Mouse (Mus musculus): ENCODE results near the gene H2-T24.
"Not testable (repeated sequence)": the region's sequence is repeated elsewhere in the genome, so short reads cannot be mapped to it uniquely, and the experiment has no call there.

The H2-T24 gene

GRCm38 (mm10) chr17:36025197-36025596 is 4.8 kb upstream of the H2-T24 start:
- DNase-seq (ENCODE audit: low read depth in 1 of 2, low spot score in 2 of 2), result no peak

GRCm38 (mm10) chr17:36023710-36024654 is 3.6 kb upstream of the H2-T24 start:
- DNase-seq (ENCODE audit: low read depth in 1 of 2, low spot score in 2 of 2), result peak in 1 of 2 experiments; percentile 10

DNA sequence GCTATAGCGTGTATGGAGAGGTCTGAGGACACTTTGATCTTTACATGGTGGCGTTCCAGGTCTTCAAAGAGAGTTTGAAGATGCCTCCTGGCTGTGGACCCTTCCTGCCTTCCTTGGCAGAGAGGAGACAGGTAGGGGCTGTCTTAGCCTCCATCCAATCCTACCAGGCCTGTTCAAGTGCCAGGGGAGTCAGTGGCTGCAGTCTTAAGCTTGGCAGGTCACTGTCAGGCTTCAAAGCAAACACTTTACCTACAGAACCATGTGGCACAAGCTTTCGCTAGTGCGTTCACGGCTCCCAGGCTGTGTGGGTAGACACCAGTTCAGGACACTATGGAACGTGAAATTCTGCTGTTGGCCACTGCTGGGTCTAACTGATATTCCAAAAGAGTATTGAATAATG is 2.6 kb upstream of the H2-T24 start:
- no peak for DNase-seq (ENCODE audit: low read depth in 1 of 2, low spot score in 2 of 2)

GRCm38 (mm10) chr17:36022098-36022497 is 1.7 kb upstream of the H2-T24 start:
- DNase-seq (ENCODE audit: low read depth in 1 of 2, low spot score in 2 of 2), result no peak

DNA sequence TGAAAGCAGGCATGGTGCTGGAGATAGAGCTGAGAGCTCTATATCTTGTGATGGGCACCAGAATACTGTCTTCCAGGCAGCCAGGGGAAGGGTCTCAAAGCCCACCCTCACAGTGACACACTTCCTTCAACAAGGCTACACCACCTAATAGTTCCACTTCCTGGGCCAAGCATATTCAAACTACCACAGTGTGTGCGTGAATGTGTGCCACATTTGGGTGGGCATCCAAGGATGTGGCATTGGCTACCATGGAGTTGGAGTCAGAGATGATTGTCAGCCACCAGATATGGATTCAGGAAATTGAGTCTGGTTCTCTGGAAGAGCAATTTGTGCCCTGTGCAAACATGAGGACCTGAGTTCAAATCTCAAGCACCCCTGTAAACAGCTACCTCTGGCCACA is 949 bp upstream of the H2-T24 start:
- DNase-seq (ENCODE audit: low read depth in 1 of 2, low spot score in 2 of 2), result no peak

DNA sequence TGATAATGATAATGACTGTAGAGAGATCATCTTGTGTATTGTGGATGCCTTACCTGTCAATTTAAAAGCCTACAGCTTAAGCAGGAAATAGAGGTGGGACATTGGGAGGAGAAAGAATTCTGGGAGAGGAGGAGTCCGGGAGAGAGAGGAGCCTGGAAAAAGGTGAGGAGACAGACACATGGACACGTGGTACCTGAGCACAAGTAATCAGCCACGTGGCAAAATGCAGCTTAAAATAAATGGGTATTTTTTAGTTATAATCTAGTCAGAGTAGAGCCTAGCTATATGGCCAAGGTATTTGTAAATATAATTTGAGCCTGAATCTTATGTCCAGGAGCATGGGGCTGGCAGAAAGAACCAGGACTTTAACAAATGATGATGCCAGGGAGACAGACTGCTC is 841 bp downstream of the H2-T24 start:
- DNase-seq (ENCODE audit: low read depth in 1 of 2, low spot score in 2 of 2), result no peak

GRCm38 (mm10) chr17:36018979-36019378 is 1.4 kb downstream of the H2-T24 start:
- DNase-seq (ENCODE audit: low read depth in 1 of 2, low spot score in 2 of 2), result no peak

DNA sequence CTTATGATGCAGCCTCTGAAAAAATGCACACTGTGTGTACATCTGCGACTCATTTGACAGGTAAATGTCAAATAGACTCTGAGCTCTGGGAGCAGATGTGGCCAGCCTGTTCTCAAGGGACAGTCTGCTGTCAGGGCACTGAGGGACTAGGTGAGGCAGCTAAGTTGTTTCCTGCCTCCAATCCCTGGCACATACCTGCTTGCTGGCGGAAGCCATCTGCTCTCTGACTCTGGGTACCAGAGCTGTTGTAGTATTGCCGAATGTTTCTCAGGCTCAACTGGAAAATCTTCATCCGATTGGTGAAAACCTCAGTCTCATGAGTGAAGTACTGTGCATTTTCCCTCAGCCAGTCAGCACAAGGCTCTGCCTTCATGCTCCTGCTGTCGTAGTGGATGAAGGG is 3.3 kb downstream of the H2-T24 start:
- no peak for DNase-seq (ENCODE audit: low read depth in 1 of 2, low spot score in 2 of 2)

GRCm38 (mm10) chr17:36014977-36015376 is 5.4 kb downstream of the H2-T24 start:
- no peak for DNase-seq (ENCODE audit: low read depth in 1 of 2, low spot score in 2 of 2)

DNA sequence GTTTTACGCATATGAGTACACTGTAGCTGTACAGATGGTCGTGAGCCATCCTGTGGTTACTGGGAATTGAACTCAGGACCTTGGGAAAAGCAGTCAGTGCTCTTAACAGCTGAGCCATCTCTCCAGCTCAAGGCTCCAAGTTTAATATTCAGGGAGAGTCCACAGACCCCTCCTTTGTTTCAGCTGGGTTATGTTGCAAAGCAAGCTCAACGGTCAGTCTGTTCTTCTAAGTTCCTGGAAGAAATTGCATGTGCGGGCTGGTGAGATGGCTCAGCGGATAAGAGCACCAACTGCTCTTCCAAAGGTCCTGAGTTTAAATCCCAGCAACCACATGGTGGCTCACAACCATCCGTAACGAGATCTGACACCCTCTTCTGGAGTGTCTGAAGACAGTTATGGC is 16.0 kb downstream of the H2-T24 start:
- not testable (repeated sequence) for DNase-seq (ENCODE audit: low read depth in 1 of 2, low spot score in 2 of 2)

GRCm38 (mm10) chr17:36003331-36003730 is 17.0 kb downstream of the H2-T24 start:
- no peak for DNase-seq (ENCODE audit: low read depth in 1 of 2, low spot score in 2 of 2)

GRCm38 (mm10) chr17:36001966-36002365 is 18.4 kb downstream of the H2-T24 start:
- DNase-seq (ENCODE audit: low read depth in 1 of 2, low spot score in 2 of 2), result no peak

- DNase-seq (ENCODE audit: low read depth in 1 of 2, low spot score in 2 of 2), result no peak
Observed at GRCm38 (mm10) chr17:36001121-36001897, 19.1 kb downstream of the H2-T24 start.

DNA sequence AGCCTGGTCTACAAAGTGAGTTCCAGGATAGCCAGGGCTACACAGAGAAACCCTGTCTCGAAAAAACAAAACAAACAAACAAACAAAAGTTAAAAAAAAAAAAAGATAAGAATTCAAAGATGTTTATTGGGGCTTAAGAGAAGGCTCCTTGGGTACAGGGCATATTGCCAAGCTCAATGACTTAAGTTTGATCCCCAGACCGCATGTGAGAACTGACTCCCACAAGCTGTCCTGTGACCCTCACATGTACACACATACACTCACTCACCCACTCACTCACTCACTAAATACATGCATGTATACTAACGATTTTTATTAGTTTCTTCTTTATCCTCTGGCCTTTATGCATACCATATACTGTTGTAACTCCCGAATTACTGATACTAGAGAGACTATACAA is 20.0 kb downstream of the H2-T24 start:
- no peak for DNase-seq (ENCODE audit: low read depth in 1 of 2, low spot score in 2 of 2)

DNA sequence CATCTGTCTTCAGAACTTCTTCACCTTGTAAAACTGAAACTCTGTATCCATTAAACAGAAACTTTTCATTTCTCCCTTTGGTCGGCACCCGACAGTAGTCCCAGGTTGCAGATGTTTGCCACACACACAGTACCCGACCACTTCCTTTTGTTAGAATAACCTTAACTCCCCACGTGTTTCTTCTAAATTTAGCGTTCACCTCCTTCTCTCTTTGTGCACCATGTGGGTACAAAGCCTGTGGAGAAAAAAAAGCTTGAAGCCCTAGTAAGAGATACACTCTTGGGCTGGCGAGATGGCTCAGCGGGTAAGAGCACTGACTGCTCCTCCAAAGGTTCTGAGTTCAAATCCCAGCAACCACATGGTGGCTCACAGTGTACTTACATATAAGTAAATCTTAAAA is 21.0 kb downstream of the H2-T24 start:
- no peak for DNase-seq (ENCODE audit: low read depth in 1 of 2, low spot score in 2 of 2)

DNA sequence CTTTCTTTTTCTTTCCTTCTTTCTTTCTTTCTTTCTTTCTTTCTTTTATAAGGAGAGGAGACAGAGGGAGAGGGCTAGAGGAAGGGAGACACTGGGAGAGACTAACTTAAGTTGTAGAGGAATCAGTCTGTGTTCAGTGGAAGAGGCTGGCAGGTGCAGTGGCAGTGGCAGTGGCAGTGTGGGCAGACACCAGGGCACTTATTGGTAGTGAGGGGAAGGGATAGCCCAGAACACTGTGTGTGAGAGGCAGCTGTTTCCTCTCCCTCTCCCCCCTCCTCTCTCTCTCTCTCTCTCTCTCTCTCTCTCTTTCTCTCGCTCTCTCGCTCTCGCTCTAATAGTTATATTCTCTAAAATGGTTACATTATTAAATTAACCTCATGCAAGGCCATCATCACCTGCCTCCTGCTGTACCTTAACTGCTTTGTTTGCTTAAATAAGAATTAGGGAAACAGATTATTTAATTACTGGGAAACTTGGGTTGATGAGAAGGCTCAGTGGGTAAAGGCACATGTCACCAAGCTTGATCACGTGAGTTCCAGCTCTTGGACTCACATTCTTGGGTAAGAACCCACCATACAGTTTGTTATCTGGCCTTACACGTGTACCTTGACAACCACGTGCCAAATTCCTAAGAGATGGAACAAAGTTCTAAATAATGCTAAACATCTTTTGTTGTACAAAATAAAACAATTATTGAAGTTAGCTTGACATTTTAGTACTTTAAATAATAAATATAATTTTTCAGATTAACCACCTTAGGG is 21.6 kb downstream of the H2-T24 start:
- DNase-seq (ENCODE audit: low read depth in 1 of 2, low spot score in 2 of 2), result no peak

DNA sequence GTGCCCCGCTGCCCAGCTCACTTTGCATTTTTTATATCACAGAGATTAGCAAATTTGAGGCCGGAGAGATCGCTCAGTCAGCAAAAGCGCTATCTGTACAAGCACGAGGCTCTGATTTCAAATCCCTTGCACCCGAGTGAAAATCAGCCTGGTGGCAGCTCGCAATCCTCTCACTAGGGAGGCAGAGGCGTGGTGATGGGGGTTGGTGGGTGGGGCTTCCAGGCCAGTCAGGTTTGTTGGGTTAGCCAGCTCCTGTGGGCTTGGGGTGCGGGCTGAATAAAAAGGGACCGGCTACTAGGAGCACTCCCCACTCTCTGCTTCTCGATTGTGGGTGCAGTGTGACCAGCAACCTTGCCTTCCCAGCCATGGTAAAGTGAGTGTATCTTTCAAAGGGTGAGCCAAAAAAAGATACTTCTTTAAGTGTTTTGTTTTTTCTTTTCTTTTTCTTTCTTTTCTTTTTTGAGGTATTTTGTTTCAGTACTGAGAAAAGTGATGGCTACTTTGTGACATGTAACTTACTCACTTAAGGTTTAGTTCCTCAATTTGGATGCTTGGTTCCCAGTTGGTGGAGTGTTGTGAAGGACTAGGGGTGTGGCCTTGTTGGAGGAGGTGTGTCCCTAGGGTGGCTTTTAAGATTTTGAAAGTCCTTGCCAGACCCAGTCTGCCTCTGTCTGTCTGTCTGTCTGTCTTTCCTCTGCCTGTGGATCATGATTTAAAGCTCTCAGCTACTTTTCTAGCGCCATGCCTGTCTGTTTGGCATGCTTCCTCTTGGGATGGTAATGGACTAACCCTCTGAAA is 22.4 kb downstream of the H2-T24 start:
- peak in 1 of 2 experiments; percentile 61 for DNase-seq (ENCODE audit: low read depth in 1 of 2, low spot score in 2 of 2)

DNA sequence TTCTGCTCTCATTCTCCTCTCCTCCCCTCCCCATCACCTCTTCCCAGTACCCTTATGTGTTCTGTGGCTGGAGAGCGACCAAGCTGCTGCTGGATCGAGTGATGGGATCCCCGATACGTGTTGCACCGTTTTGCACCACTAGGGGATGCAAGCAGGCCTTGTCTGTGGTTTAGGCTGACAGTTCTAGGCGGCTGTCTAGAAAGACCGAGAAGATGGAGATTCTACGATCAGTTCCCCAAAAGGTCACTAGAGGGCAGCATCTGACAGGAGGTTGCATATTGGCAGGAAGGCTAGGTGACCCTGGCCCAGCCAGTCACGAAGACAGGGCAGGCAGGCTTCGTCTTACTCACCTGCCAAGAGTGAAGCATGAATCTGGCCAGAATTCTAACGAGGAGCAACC is 23.4 kb downstream of the H2-T24 start:
- peak; percentile 95 to 96 for DNase-seq (ENCODE audit: low read depth in 1 of 2, low spot score in 2 of 2)

GRCm38 (mm10) chr17:35994879-35995240 is 25.5 kb downstream of the H2-T24 start:
- DNase-seq (ENCODE audit: low read depth in 1 of 2, low spot score in 2 of 2), result no peak

DNA sequence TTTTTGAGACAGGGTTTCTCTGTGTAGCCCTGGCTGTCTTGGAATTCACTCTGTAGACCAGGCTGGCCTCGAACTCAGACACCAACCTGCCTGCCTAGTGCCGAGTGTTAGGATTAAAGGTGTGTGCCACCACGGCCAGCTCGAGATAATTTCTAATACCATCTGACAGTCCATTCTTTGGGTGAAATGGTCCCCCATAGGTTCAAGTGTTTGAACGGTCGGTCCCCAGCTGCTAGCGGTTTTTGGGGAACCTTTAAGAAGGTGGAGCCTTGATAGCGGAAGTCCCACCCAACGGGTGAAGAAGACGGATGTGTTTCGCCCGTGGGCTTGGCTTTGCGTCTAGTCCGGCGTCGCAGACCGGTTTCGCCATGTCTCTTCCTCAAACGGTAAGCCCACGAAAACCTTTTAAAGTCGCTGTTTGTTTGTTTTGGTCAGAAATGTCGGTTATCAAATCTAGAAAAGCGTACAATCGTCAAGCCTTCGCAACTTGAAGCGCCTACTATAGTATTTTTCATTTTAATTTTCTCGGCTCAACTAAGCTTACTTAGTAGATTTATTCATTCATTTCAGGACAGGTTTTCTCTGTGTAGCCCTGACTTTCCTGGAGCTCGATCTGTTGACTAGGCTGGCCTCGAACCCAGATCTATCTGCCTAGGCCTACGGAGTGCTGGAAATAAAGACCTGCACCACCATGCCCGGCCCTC is 26.0 kb downstream of the H2-T24 start:
- peak in 1 of 2 experiments; percentile 67 for DNase-seq (ENCODE audit: low read depth in 1 of 2, low spot score in 2 of 2)

Measured in monocyte, adult 2 months (primary cell).